16 mouse cellular contexts compared by ENCODE assay signal in the genomic region with DNA sequence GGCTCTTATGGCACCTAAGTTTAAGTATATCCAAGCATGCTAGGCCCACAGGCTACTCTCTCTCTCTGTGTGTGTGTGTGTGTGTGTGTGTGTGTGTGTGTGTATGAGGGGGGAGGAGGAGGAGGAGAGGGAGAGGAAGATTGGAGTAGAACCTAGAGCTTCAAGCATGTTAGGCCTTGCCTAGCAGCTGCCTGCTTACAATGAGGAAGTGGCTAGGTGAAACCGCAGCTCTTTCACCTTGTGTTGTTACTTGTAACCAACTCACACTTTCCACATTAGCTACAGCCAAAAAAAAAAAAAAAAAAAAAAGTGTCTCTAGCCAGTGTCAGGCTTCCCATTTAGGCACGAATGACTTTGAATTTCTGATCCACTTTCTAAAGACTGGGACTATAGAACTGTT. TPM values are rescaled to one million over a fixed set of nuclear protein-coding genes. Genes with fewer than 3 reads are reported as not detected.
DNase-seq lines count a peak whose midpoint lies in the region; ATAC-seq and TF ChIP-seq lines count a peak whose summit lies in the region.
"Had no signal": no experiment of that assay in that cellular context is flagged by ENCODE, and none has a peak within 500 bp of the region (broad histone marks: within the 10 kb centered on the region; RNA-seq: fewer than 3 reads in every experiment).

No protein-coding gene starts in this region.

- H3K4me3 ChIP-seq in kidney, adult 2 months (ENCODE audit: insufficient read depth, low read depth, low read length) = no peak overlapping the region
- no peak overlapping the region for H3K4me3 ChIP-seq in kidney, embryonic 14.5 days (ENCODE audit: low read length)
- no peak overlapping the region for H3K4me3 ChIP-seq in G1E (ENCODE audit: low read depth, low read length)
- H3K4me3 ChIP-seq in thymus, adult 2 months (ENCODE audit: control insufficient read depth, insufficient read depth, low read length) = no peak overlapping the region
- no peak overlapping the region for H3K4me3 ChIP-seq in heart, embryonic 12.5 days
- H3K4me3 ChIP-seq: embryonic facial prominence, embryonic 12.5 days; forebrain, embryonic 15.5 days; neural tube, embryonic 12.5 days had no signal

- no peak overlapping the region for H3K9ac ChIP-seq in kidney, embryonic 14.5 days (ENCODE audit: low read depth, low read length)
- H3K9ac ChIP-seq in heart, embryonic 12.5 days = no peak overlapping the region
- H3K9ac ChIP-seq: embryonic facial prominence, embryonic 12.5 days; forebrain, embryonic 15.5 days; neural tube, embryonic 12.5 days had no signal

- no peaks in the 10 kb centered on the region for H3K36me3 ChIP-seq in kidney, adult 2 months (ENCODE audit: control insufficient read depth, insufficient read depth, low read length)
- no peaks in the 10 kb centered on the region for H3K36me3 ChIP-seq in kidney, embryonic 14.5 days (ENCODE audit: control insufficient read depth, insufficient read depth, low read length)
- peaks cover 38% of the 10 kb centered on the region for H3K36me3 ChIP-seq in G1E (replicated peaks)
- H3K36me3 ChIP-seq in thymus, adult 2 months (ENCODE audit: control insufficient read depth, insufficient read depth, low read length) = no peaks in the 10 kb centered on the region
- H3K36me3 ChIP-seq in heart, embryonic 12.5 days = peaks cover 12% of the 10 kb centered on the region
- H3K36me3 ChIP-seq: embryonic facial prominence, embryonic 12.5 days; forebrain, embryonic 15.5 days; neural tube, embryonic 12.5 days had no signal

- no peaks in the 10 kb centered on the region for H3K27me3 ChIP-seq in kidney, adult 2 months (replicated peaks; ENCODE audit: control insufficient read depth, insufficient read depth, low read length)
- no peaks in the 10 kb centered on the region for H3K27me3 ChIP-seq in kidney, embryonic 14.5 days (ENCODE audit: control insufficient read depth, insufficient read depth, low read length)
- H3K27me3 ChIP-seq in G1E (ENCODE audit: insufficient read depth, low read length) = no peaks in the 10 kb centered on the region
- no peaks in the 10 kb centered on the region for H3K27me3 ChIP-seq in thymus, adult 2 months (ENCODE audit: control insufficient read depth, insufficient read depth, low read length)
- H3K27me3 ChIP-seq in heart, embryonic 12.5 days (replicated peaks) = no peaks in the 10 kb centered on the region
- H3K27me3 ChIP-seq: embryonic facial prominence, embryonic 12.5 days; forebrain, embryonic 15.5 days; neural tube, embryonic 12.5 days had no signal

- H3K9me3 ChIP-seq in kidney, embryonic 14.5 days (ENCODE audit: control insufficient read depth, low read length) = no peaks in the 10 kb centered on the region
- no peaks in the 10 kb centered on the region for H3K9me3 ChIP-seq in G1E (replicated peaks)
- H3K9me3 ChIP-seq in heart, embryonic 12.5 days (replicated peaks) = no peaks in the 10 kb centered on the region
- H3K9me3 ChIP-seq: embryonic facial prominence, embryonic 12.5 days; forebrain, embryonic 15.5 days; neural tube, embryonic 12.5 days had no signal

- peaks cover 13% of the 10 kb centered on the region; the same call in 1 of the 2 replicates for H3K4me1 ChIP-seq in kidney, adult 2 months (ENCODE audit: control insufficient read depth, insufficient read depth, low read length)
- H3K4me1 ChIP-seq in kidney, embryonic 14.5 days (ENCODE audit: control insufficient read depth, insufficient read depth, low read length) = no peaks in the 10 kb centered on the region
- peaks cover 27% of the 10 kb centered on the region for H3K4me1 ChIP-seq in G1E (ENCODE audit: insufficient read depth, low read depth, low read length)
- peaks cover 12% of the 10 kb centered on the region for H3K4me1 ChIP-seq in thymus, adult 2 months (replicated peaks; ENCODE audit: control insufficient read depth, insufficient read depth, low read length)
- peaks cover 12% of the 10 kb centered on the region; the same call in 1 of the 2 replicates for H3K4me1 ChIP-seq in heart, embryonic 12.5 days (replicated peaks)
- H3K4me1 ChIP-seq: embryonic facial prominence, embryonic 12.5 days; forebrain, embryonic 15.5 days; neural tube, embryonic 12.5 days had no signal

- no peak for ATAC-seq in kidney, embryonic 14.5 days (ENCODE audit: low FRiP score, low TSS enrichment)
- peak; percentile 37; the same call in 1 of the 2 replicates for ATAC-seq in G1E (ENCODE audit: extremely low read depth, insufficient number of reproducible peaks, low FRiP score, poor library complexity, severe bottlenecking)
- peak; percentile 78 for ATAC-seq in megakaryocyte, adult 5-6 weeks (ENCODE audit: poor library complexity, severe bottlenecking)
- no peak for ATAC-seq in heart, embryonic 12.5 days (ENCODE audit: insufficient number of reproducible peaks, low FRiP score)
- ATAC-seq: forebrain, embryonic 15.5 days; intestine, embryonic 16.5 days had no signal

- no peak for TF ChIP-seq POLR2A in kidney, adult 2 months (IDR thresholded peaks at IDR 0.05; ENCODE audit: low read depth, low read length)
- TF ChIP-seq POLR2A in thymus, adult 2 months (IDR thresholded peaks at IDR 0.05; ENCODE audit: control insufficient read depth, extremely low read depth, insufficient read depth, low read length, poor library complexity) = no peak

- no peak overlapping the region for H3K27ac ChIP-seq in kidney, adult 2 months (ENCODE audit: insufficient read depth, low read depth, low read length)
- no peak overlapping the region for H3K27ac ChIP-seq in kidney, embryonic 14.5 days (ENCODE audit: low read depth, low read length)
- H3K27ac ChIP-seq in thymus, adult 2 months (ENCODE audit: control insufficient read depth, insufficient read depth, low read length) = peak overlapping the region; percentile 83; the same call in 1 of the 2 replicates
- H3K27ac ChIP-seq in heart, embryonic 12.5 days (ENCODE audit: poor library complexity, severe bottlenecking) = no peak overlapping the region
- H3K27ac ChIP-seq: embryonic facial prominence, embryonic 12.5 days; forebrain, embryonic 15.5 days; neural tube, embryonic 12.5 days had no signal

- WGBS in kidney, adult 2 months = 65% methylated on average over 2 of the region's 2 CpGs
- WGBS in kidney, embryonic 14.5 days = 90% methylated on average over 2 of the region's 2 CpGs
- 5% methylated on average over 2 of the region's 2 CpGs for WGBS in thymus, adult 2 months
- 81% methylated on average over 2 of the region's 2 CpGs for WGBS in heart, embryonic 12.5 days

- TF ChIP-seq CTCF in kidney, adult 2 months (conservative IDR thresholded peaks at IDR 0.05; ENCODE audit: insufficient read depth, insufficient read length, low read depth, low read length) = no peak
- TF ChIP-seq CTCF in G1E (IDR thresholded peaks at IDR 0.05; ENCODE audit: low read depth, low read length) = no peak
- TF ChIP-seq CTCF in thymus, adult 2 months (IDR thresholded peaks at IDR 0.05; ENCODE audit: borderline replicate concordance, control insufficient read depth, extremely low read depth, insufficient read depth, low read length, poor library complexity) = no peak

- H3K4me2 ChIP-seq in kidney, embryonic 14.5 days (replicated peaks; ENCODE audit: low read depth, low read length) = no peak overlapping the region
- H3K4me2 ChIP-seq in heart, embryonic 12.5 days = no peak overlapping the region
- H3K4me2 ChIP-seq: embryonic facial prominence, embryonic 12.5 days; forebrain, embryonic 15.5 days; liver, embryonic 11.5 days; neural tube, embryonic 12.5 days had no signal

- DNase-seq in kidney, adult 2 months = peak; percentile 20
- DNase-seq in G1E (ENCODE audit: low spot score) = peak; percentile 33
- peak; percentile 69 for DNase-seq in thymus, adult 2 months
- no peak for DNase-seq in gastrocnemius, adult 8-10 months (ENCODE audit: low spot score in 2 of 2)
- DNase-seq in kidney, adult 8-10 months = no peak
- DNase-seq: cerebellum, adult 8-10 months; heart, postnatal 14 days; right cerebral cortex, adult 18-20 months had no signal

RNA-seq across cellular contexts. Expression of a gene that starts 18.7 kb away (rescaled TPM):
- polyA plus RNA-seq in kidney, adult 2 months (2012; rRNA removed) = 2.3 and 2.7 TPM in 2 replicates
- 15.4 and 26.2 TPM in 2 replicates for polyA plus RNA-seq in kidney, embryonic 14.5 days (2014; fragmentation: Nextera tagmentation; extraction: Ambion mirVana)
- total RNA-seq in G1E (2014; fragmentation: Nextera tagmentation) = 90.8 and 94.9 TPM in 2 replicates
- 63.5 and 70.8 TPM in 2 replicates for total RNA-seq in G1E (2017)
- 3.3 and 4.0 TPM in 2 replicates for polyA plus RNA-seq in G1E (2012)
- total RNA-seq in megakaryocyte, adult 5-6 weeks (2015) = 23.2 and 25.9 TPM in 2 replicates
- 38.4 and 42.4 TPM in 2 replicates for total RNA-seq in megakaryocyte, adult 5-6 weeks (2017)
- polyA plus RNA-seq in thymus, adult 2 months (2012; rRNA removed) = 6.6 and 7.1 TPM in 2 replicates
- total RNA-seq in gastrocnemius, adult 8-10 months (2022) = 1 to 10 TPM; 7.6 to 9.3 (median 8.5) TPM
- polyA plus RNA-seq in heart, embryonic 12.5 days (2016; fragmentation: Nextera tagmentation; extraction: Ambion mirVana) = 23.6 and 24.1 TPM in 2 replicates

Comparison
In these comparisons a context has a peak if more than half of its experiments do, and no peak if none do; other contexts are left out.
1. DNase-seq: peak in kidney, adult 2 months (single experiment), G1E (single experiment) and thymus, adult 2 months (single experiment); none in gastrocnemius, adult 8-10 months (0 of 2) and kidney, adult 8-10 months (0 of 2).
2. ATAC-seq: peak in G1E (single experiment) and megakaryocyte, adult 5-6 weeks (single experiment); none in kidney, embryonic 14.5 days (single experiment) and heart, embryonic 12.5 days (single experiment).